Mouse (Mus musculus): ENCODE data around the gene Aars2. TPM values are rescaled to one million over a fixed set of nuclear protein-coding genes. Genes with fewer than 3 reads are reported as not detected.
A peak's percentile ranks its signal among the peaks of the same experiment; 100 is the strongest.

The Aars2 gene
- total RNA-seq, 4 experiments from 2014 or later = 18.1 to 23.7 (median 19.0) TPM

DNA sequence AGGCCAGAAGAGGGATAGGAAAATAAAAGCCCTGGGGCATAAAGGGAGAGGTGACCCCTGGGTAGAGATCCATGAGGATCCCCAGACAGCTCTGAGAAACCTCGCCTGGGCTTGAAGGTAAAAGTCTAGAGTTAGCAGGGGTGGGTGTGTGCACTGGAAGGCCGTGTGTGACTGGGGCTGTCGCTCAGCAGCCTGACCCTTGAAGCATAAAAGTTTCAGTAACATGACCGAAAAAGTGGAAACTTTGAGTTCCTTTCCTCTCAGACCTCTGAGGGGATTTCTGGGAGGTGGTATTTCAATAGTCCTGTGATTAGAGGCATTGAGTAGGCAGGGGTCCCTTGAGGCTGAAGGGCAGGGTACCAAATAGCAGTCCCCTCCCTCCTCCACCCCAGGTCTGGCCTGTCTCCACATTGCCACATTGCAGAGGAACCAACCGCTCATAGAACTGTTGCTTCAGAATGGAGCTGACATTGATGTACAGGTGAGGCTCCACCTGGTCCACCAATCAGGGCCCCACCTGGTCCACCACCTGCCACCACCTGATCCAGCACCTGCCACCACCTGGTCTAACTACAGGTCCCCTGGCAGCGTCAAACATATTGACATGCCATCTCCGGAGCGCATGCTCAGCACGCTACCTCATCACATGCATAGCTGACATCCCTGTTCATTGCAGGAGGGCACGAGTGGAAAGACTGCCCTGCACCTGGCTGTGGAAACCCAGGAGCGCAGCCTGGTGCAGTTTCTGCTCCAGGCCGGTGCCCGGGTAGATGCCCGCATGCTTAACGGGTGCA lies 53.3 kb downstream of the Aars2 start:
- DNase-seq = no peak

DNA sequence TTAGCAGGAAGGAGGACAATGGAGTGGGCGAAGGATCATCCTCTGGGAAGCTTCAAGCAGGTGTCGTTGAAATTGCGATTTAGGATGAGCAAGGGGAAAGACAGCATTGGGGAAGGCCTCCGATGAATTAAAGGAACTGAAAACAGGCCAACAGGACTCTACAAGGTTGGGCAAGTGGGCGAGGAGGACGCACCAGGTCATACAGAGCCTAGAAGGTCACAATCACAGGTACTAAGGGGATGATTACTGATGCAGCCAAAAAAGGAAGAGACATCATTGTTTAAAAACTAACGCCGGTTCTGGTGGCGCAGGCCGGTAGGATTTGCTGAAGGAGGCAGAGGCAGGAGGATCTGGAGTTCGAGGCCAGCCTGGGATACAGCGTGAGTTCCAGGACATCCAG lies 56.6 kb downstream of the Aars2 start:
- no peak for DNase-seq

DNA sequence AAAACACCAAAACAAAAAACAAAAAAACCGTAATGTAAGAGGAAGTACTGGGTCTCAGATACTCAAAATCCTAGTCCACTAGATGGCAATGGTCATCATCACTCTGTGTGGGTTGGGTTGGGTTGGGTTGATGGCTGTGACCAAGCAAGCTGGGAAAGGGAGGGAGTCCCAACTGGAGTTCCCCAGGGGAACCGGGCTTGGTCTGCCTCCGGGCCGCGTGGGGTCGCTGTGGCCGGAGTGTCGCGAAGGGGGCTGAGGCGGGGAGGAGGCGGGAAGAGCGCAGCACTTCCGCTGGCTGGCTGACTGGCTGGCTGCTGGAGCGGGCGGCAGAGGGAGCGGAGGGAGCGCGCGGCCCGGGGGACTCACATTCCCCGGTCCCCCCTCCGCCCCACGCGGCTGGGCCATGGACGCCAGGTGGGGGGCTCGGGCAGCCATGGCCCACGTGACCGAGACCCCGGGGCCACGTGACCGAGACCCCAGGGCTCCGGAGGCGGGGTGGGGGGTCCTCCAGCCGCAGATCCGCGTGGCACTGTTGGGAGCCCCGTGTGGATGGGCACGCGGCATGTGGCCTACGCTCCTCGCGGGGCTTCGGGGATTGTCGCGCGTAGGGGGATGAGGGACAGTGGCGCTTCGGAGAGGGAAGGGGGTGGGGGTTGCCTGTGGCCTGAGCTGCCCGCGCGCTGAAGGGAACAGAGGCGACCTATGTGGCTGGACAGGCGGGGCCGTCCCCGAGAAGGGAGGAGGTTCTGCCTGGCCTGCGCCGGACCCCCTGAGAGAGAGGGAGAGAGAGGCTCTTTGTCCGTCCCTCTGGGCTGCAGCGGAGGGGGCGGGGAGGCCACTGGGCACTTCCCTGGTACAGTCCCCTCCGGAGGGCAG lies 57.3 kb downstream of the Aars2 start, which contains the start of gene Slc35b2:
Slc35b2 (plus strand) TSS at position 220 of the 876 bp plus-strand sequence.
- DNase-seq = peak; percentile 95

DNA sequence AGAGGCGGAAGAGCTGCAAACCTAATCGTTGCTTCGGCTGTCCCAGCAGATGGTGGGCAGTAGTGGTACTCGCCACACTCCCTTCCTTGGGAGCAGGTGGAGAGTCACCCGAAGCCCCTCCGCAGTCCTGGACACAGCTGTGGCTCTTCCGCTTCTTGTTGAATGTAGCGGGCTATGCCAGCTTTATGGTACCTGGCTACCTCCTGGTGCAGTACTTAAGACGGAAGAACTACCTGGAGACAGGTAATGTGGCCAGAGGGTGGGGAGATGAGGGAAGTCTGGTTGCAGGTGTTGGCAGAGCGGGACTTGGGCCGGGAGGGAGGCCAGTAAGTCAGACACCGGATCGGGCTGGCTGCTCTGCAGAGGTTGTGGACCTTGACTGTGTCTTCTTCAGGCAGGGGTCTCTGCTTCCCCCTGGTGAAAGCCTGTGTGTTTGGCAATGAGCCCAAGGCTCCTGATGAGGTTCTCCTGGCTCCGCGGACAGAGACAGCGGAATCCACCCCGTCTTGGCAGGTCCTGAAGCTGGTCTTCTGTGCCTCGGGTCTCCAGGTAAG lies 58.0 kb downstream of the Aars2 start:
- DNase-seq = no peak

DNA sequence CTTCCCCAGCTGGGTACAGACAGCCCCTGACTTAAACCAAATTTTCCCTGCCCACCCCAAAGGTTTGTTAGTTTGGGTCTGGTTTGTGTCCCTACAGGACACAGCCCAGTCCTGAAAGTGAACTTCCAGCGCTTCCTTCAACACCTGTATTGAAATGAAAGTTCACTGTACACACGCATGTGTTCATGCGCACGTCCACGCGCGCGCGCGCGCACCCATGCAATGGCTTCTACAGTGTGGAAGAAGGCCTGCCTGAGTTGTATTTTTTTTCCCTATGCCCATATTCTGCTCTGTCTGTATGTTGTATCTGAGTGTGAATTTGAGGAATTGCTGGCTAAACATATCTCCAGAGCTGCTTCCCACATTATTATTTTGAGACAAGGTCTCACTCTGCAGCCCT lies 58.5 kb downstream of the Aars2 start:
- DNase-seq = no peak

DNA sequence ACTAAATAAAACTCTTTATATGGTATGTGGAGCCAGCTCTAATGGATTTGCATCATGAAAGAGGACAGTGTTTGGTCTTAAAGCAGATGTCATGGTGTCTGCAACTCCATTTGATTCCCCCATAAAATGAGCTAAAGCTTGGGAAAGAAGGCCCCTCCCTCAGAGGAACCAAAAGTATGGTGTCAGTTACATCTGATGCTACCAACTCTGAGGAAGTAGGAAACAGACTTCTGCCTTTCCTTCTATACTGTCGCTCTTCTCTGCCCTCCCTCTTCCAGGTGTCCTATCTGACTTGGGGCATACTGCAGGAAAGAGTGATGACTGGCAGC lies 59.4 kb downstream of the Aars2 start:
- DNase-seq = no peak

DNA sequence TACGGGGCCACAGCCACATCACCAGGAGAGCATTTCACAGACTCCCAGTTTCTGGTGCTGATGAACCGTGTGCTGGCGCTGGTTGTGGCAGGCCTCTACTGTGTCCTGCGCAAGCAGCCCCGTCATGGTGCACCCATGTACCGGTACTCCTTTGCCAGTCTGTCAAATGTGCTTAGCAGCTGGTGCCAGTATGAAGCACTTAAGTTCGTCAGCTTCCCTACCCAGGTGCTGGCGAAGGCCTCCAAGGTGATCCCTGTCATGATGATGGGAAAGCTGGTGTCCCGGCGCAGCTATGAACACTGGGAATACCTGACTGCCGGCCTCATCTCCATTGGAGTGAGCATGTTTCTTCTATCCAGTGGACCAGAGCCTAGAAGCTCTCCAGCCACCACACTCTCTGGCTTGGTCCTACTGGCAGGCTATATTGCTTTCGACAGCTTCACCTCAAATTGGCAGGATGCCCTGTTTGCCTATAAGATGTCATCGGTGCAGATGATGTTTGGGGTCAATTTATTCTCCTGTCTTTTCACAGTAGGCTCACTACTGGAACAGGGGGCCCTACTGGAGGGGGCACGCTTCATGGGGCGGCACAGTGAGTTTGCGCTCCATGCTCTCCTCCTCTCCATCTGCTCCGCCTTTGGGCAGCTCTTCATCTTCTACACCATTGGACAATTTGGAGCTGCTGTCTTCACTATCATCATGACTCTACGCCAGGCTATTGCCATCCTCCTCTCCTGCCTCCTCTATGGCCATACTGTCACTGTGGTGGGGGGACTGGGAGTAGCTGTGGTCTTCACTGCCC lies 59.9 kb downstream of the Aars2 start:
- DNase-seq = no peak

DNA sequence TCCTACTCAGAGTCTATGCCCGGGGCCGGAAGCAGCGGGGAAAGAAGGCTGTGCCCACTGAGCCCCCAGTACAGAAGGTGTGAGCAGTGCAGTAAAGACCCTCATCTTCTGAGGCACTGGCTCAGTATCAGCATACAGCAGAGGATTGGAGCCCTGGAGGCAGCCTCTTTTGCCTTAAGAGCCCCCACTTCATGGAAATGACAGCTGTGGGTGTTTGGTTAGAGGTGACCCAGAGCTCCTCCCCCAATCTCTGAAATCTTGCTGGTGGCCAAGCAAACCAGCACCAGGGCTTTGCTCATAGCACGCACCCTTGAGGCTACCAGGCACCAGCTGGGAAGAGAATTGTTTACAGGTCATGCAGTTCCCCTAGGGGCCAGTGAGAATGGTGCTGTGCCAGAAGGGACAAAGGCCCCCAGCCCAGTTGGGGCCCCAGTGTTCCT lies 60.5 kb downstream of the Aars2 start:
- no peak for DNase-seq

DNA sequence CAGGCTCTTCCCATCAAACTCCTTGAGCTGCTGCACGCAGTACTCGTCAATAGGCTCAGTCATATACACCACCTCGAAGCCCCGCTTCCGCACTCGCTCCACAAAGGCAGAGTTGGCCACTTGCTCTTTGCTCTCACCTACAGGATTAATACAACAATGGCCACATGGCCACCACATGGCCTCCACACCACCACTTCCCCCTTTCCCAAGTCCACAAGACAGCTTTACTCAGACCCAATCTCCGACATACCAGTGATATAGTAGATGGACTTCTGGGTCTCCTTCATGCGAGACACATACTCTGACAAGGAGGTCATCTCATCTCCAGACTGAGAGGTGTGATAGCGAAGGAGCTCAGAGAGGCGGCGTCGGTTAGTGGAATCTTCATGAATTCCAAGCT lies 62.3 kb downstream of the Aars2 start:
- no peak for DNase-seq

DNA sequence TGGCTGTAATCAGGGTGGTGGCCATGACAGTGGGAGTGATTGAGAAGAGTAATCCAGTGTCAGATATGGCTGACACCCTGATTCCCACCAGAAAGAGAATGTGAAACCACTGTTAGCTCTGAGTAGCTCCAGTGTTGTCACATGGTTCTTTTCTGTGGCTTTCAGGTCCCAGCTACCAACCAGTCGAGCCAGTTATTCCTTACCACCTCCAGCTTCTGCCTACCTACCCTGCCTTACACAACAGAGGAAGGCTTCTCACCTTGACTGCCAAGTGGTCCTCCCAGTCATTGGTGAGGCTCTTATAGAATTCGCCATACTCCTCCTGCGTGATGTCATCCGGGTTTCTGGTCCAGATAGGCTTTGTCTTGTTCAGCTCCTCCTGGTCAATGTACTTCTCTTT lies 63.4 kb downstream of the Aars2 start:
- DNase-seq = no peak

Other genes starting within 250 kb of the Aars2 start
- 10 to 100 TPM; 34.2 to 45.1 (median 40.6) TPM for gene Cdc5l, start 73.1 kb upstream of the Aars2 start, total RNA-seq (2022)
- gene Spats1, start 31.4 kb upstream of the Aars2 start, total RNA-seq (2022) = under 1 TPM in 2 of 4 experiments, not detected in 2; 0.17 to 0.24 TPM
- gene Tcte1, start 16.6 kb downstream of the Aars2 start, total RNA-seq (2022) = not detected
- under 1 TPM; 0.09 to 0.17 (median 0.14) TPM for gene Tmem151b, start 42.8 kb downstream of the Aars2 start, total RNA-seq (2022)
- 1 to 10 TPM; 4.2 to 6.4 (median 5.6) TPM for gene Nfkbie, start 48.9 kb downstream of the Aars2 start, total RNA-seq (2022)
- 10 to 100 TPM; 51.7 to 68.9 (median 61.0) TPM for gene Slc35b2, start 57.0 kb downstream of the Aars2 start, total RNA-seq (2022)
- gene Hsp90ab1, start 66.4 kb downstream of the Aars2 start, total RNA-seq (2022) = 1,000 to 10,000 TPM; 1,432 to 3,205 (median 1,905) TPM
- 100 to 1,000 TPM; 145 to 174 (median 158) TPM for gene Slc29a1, start 92.8 kb downstream of the Aars2 start, total RNA-seq (2022)
- under 1 TPM in 2 of 4 experiments, not detected in 2; 0.32 to 0.38 TPM for gene Mymx, start 95.3 kb downstream of the Aars2 start, total RNA-seq (2022)
- gene Capn11, start 152.5 kb downstream of the Aars2 start, total RNA-seq (2022) = under 1 TPM in 1 of 4 experiments, not detected in 3; 0.89 TPM
- gene Mrpl14, start 179.5 kb downstream of the Aars2 start, total RNA-seq (2022) = 100 to 1,000 TPM; 109 to 120 (median 112) TPM
- gene Tmem63b, start 180.1 kb downstream of the Aars2 start, total RNA-seq (2022) = 10 to 100 TPM; 38.2 to 75.2 (median 53.9) TPM
- not detected for gene 1600014C23Rik, start 227.0 kb downstream of the Aars2 start, total RNA-seq (2022)